Mouse (Mus musculus) ES-Bruce4 (cell line): ENCODE results near the gene Asic2. TPM values are rescaled to one million over a fixed set of nuclear protein-coding genes. Genes with fewer than 3 reads are reported as not detected.
"Not testable (repeated sequence)": the region's sequence is repeated elsewhere in the genome, so short reads cannot be mapped to it uniquely, and the experiment has no call there.

Source experiments
- H3K27ac ChIP-seq: 2 replicates; pipeline ENCODE4 v1.5.1; 2012; ENCODE audit warnings: low read length, inconsistent platforms; ENCODE audit not compliant: insufficient read depth
- H3K27me3 ChIP-seq: 2 replicates; pipeline ENCODE4 v1.6.1; 2012; ENCODE audit warnings: mild to moderate bottlenecking, low read length, inconsistent platforms; ENCODE audit not compliant: control insufficient read depth, poor library complexity, insufficient read depth, severe bottlenecking
- H3K36me3 ChIP-seq: 2 replicates; pipeline ENCODE4 v1.6.1; 2012; ENCODE audit warnings: inconsistent platforms, mild to moderate bottlenecking, low read length, moderate library complexity; ENCODE audit not compliant: control insufficient read depth, poor library complexity, insufficient read depth, severe bottlenecking
- H3K4me1 ChIP-seq: one replicate; pipeline ENCODE4 v1.8.1; 2011; ENCODE audit warnings: low read length; ENCODE audit not compliant: control insufficient read depth, insufficient read depth
- H3K4me3 ChIP-seq: 2 replicates; pipeline ENCODE4 v1.5.1; 2011; ENCODE audit warnings: low read depth, mild to moderate bottlenecking, low read length
- H3K9ac ChIP-seq: 2 replicates; pipeline ENCODE4 v1.6.1; 2012; ENCODE audit warnings: low read depth, mild to moderate bottlenecking, inconsistent platforms; ENCODE audit not compliant: poor library complexity, severe bottlenecking
- H3K9me3 ChIP-seq: replicated peaks from 2 replicates; pipeline ENCODE4 v1.6.1; 2012; ENCODE audit warnings: mild to moderate bottlenecking, low read length, inconsistent platforms; ENCODE audit not compliant: control insufficient read depth, poor library complexity, insufficient read depth, severe bottlenecking
- CTCF ChIP-seq: IDR thresholded peaks from one replicate; pipeline ENCODE4 v1.8.1; 2011; ENCODE audit warnings: low read depth, low read length
- EP300 ChIP-seq: IDR thresholded peaks from 2 replicates; pipeline ENCODE4 v1.6.1; 2011; ENCODE audit warnings: low read depth, low read length; ENCODE audit not compliant: insufficient read depth
- POLR2A ChIP-seq: IDR thresholded peaks from one replicate; pipeline ENCODE4 v1.8.1; 2011; ENCODE audit warnings: low read length; ENCODE audit not compliant: insufficient read depth
- polyA plus RNA-seq: library from polyadenylated mRNA; stranded (reverse); fragments of >200 nt; gene quantifications from 2 replicates; pipeline ENCODE4 v1.2.4, GENCODE M21; 2011; ENCODE audit warnings: low read depth; ENCODE audit not compliant: missing spikeins, insufficient read depth, insufficient read length

Gene Asic2
- polyA plus RNA-seq, 1 experiment, result not detected

DNA sequence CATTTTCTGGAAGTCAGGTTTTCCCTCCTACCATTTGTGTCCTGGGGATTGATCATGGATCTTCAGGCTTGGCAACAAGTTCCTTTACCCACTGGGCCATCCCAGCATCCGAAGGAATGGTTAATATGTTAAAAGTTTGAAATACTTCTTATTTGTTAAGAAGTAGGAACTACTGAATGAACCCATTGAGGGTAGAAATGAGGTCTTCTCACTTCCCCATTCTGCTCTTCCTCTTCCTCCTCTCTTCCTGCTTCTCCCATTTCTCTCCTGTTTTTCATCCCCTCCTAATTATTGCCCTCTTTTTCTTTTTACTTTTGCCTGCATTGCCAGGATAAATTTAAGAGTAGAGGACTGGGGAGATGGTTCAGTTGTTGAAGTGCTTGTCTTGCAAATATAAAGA lies 696.8 kb downstream of the Asic2 start:
- TF ChIP-seq CTCF, result no peak
- no peak for TF ChIP-seq EP300
- no peak for TF ChIP-seq POLR2A
- no peaks in the 10 kb centered on the region for H3K27me3 ChIP-seq

DNA sequence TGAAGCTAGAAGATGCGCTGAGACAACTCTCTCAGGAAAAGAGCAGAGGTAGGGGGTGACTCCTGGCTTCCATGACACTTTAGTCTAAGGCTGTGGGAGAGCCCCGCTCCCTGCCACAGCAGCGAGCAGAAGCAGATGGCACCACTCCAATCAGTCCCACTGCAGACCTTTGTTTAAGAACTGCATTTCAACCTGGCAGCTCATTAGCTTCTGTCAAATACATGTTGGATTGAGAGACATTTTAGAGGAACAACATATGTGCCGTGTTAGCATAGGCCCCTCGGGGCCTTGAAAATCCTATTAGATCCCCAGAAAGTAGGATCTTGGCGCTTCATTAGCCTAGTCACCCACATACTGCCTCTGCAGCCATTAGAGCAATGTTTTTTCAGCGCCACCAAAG lies 697.7 kb downstream of the Asic2 start:
- no peak overlapping the region for H3K9ac ChIP-seq

More for the DNA sequence above, 696.8 kb downstream of the Asic2 start:
- no peaks in the 10 kb centered on the region for H3K36me3 ChIP-seq
- H3K4me3 ChIP-seq, result no peak overlapping the region
- no peak overlapping the region for H3K27ac ChIP-seq
- peaks cover 3% of the 10 kb centered on the region; the same call in 1 of the 2 replicates for H3K9me3 ChIP-seq
- no peak overlapping the region for H3K9ac ChIP-seq
- no peaks in the 10 kb centered on the region for H3K4me1 ChIP-seq

DNA sequence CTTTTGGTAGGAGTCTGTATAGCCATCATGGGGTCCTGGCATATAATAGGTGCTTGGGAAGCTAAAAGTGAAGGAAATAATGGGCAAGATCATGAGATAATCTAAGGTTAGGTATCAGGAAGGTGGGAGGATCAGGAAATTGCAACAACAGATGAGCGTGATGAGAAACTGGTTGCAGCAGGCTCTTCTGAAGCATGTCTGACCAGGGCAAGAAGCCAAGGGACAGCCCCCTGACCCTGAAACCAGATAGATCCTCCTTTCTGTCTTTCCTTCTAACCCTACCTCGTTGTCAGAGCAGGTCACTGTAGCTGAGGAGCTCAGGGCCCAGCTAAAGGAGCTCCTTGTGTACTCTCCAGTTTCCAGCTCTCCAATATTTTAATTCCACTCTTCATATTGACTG lies 704.5 kb downstream of the Asic2 start:
- no peak overlapping the region for H3K27ac ChIP-seq
- no peak for TF ChIP-seq CTCF
- TF ChIP-seq EP300, result no peak
- no peak for TF ChIP-seq POLR2A
- H3K36me3 ChIP-seq, result no peaks in the 10 kb centered on the region
- peaks cover 5% of the 10 kb centered on the region for H3K9me3 ChIP-seq
- H3K9ac ChIP-seq, result no peak overlapping the region
- no peaks in the 10 kb centered on the region for H3K27me3 ChIP-seq
- no peaks in the 10 kb centered on the region for H3K4me1 ChIP-seq
- H3K4me3 ChIP-seq, result no peak overlapping the region

More for the DNA sequence above, 697.7 kb downstream of the Asic2 start:
- Histone ChIP-seq H3K27me3 (no peaks in the 10 kb centered on the region), H3K27ac (no peak overlapping the region), H3K4me1 (no peaks in the 10 kb centered on the region), H3K36me3 (no peaks in the 10 kb centered on the region), H3K9me3 (peaks cover 3% of the 10 kb centered on the region; the same call in 1 of the 2 replicates), H3K4me3 (no peak overlapping the region)
- TF ChIP-seq POLR2A (no peak), EP300 (no peak)

DNA sequence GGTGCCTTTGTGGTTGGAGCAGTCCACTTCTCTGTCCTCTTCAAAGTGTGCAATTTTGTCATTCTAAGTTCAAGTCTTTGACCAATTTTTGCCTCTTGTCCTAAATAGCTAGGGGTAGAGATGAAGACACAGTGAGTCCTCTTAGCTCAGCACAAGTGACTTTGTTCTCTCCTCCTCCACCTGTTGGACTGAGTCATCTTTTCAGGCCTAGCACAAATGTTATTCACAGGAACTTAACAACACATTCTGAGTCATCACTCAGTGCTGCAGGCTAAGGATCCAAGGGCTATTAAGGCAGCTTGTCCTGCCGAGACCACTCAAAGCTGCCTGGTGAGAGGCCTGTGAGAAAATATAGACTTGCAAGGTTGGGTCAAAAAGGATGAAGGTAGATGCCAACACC lies 705.1 kb downstream of the Asic2 start:
- no peaks in the 10 kb centered on the region for H3K27me3 ChIP-seq
- no peaks in the 10 kb centered on the region for H3K4me1 ChIP-seq
- H3K36me3 ChIP-seq, result no peaks in the 10 kb centered on the region
- no peak for TF ChIP-seq CTCF
- no peak for TF ChIP-seq POLR2A
- TF ChIP-seq EP300, result no peak
- peaks cover 5% of the 10 kb centered on the region for H3K9me3 ChIP-seq
- H3K9ac ChIP-seq, result no peak overlapping the region
- H3K4me3 ChIP-seq, result no peak overlapping the region
- H3K27ac ChIP-seq, result no peak overlapping the region

DNA sequence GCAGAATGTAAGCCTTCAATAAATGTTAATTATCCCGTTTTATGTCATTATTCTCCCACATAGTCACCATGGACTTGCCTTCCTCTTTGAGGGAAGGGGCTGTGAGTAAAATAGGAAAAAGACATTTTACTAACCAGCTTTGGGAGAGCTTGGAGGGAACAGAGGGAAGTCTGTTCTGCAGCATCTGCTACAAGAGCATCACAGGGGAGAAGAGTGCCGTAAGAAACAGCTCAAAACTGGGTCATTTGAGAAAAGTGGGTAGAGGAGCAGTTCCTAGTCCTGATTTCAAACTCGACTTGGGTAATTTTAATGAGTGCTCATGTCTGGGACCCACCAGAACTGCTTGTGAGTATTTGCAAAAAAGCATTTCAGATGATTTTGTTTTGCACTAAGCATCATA lies 707.0 kb downstream of the Asic2 start:
- no peak for TF ChIP-seq CTCF
- no peak for TF ChIP-seq POLR2A
- TF ChIP-seq EP300, result no peak
- Histone ChIP-seq H3K27me3 (no peaks in the 10 kb centered on the region), H3K9ac (no peak overlapping the region), H3K27ac (no peak overlapping the region), H3K9me3 (peaks cover 2% of the 10 kb centered on the region; the same call in 1 of the 2 replicates), H3K4me1 (no peaks in the 10 kb centered on the region), H3K4me3 (no peak overlapping the region), H3K36me3 (no peaks in the 10 kb centered on the region)

DNA sequence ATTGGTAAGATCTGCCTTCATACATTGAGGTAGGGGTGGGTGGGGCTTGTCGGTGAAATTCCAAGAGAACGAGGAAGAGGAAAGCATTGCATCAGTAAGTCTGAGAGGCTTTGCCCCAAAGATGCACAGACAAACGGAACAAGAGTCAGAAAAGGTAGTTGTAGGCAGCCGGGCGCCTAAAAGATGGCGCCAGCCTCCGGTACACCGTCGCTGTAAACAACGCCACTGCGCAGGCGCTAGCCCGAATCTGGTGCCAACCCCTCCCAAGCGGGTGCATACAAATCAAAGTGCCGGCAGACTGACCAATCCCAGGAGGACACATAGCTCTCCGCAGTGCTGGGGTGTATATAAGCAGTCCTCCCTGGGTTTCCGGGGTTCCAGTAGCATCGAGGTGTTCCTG lies 727.1 kb downstream of the Asic2 start:
- not testable (repeated sequence) for H3K9me3 ChIP-seq, H3K4me3 ChIP-seq, H3K36me3 ChIP-seq, H3K27me3 ChIP-seq, H3K27ac ChIP-seq, H3K9ac ChIP-seq, H3K4me1 ChIP-seq
